Mouse (Mus musculus) kidney, adult 2 months (tissue): Measurements from ENCODE around the gene Ascl4.

Experiments used
- CTCF ChIP-seq: fragments of 200-500 bp; conservative IDR thresholded peaks from 2 replicates; pipeline ENCODE4 v1.5.1; 2011; ENCODE audit warnings: low read depth, mild to moderate bottlenecking, control low read depth, low read length, moderate library complexity, mixed read lengths; ENCODE audit not compliant: insufficient read depth, insufficient read length
- POLR2A ChIP-seq: fragments of 200-500 bp; IDR thresholded peaks from one replicate; pipeline ENCODE4 v1.6.1; 2011; ENCODE audit warnings: low read depth, low read length, control low read depth

- no peak for TF ChIP-seq CTCF
- no peak for TF ChIP-seq POLR2A
These were observed 47.5 kb upstream of the Ascl4 start for GRCm38 (mm10) chr10:85879886-85880486.
